ENCODE assay signal across 8 mouse cellular contexts in genomic region chr11:51823963-51824753, GRCm38 (mm10). TPM values are rescaled to one million over a fixed set of nuclear protein-coding genes. Genes with fewer than 3 reads are reported as not detected.
DNase-seq lines count a peak whose midpoint lies in the region; ATAC-seq and TF ChIP-seq lines count a peak whose summit lies in the region.

No protein-coding gene starts in this region.

- no peak for TF ChIP-seq CTCF in heart, postnatal 0 days (IDR thresholded peaks at IDR 0.05; ENCODE audit: low read depth)

- peak; percentile 37 to 46 for DNase-seq in adrenal gland, adult 18-20 months (ENCODE audit: low spot score in 2 of 2)
- no peak for DNase-seq in adrenal gland, postnatal 4 days (ENCODE audit: low spot score in 2 of 2)
- peak; percentile 37 for DNase-seq in ovary, postnatal 14 days (ENCODE audit: low spot score)
- no peak for DNase-seq in ovary, adult 18-20 months (ENCODE audit: low spot score)
- peak; percentile 26 for DNase-seq in heart, postnatal 0 days (ENCODE audit: low spot score)
- DNase-seq in lung, postnatal 36 days = peak; percentile 82
- DNase-seq in right cerebral cortex, postnatal 10 days (ENCODE audit: low spot score in 2 of 2) = no peak
- no peak for DNase-seq in Muller cell, postnatal 12 days (ENCODE audit: inconsistent ontology term)

- peaks cover 8% of the 10 kb centered on the region; the same call in 1 of the 2 replicates for H3K4me1 ChIP-seq in heart, postnatal 0 days (ENCODE audit: control insufficient read depth, insufficient read depth)

- peaks cover 18% of the 10 kb centered on the region for H3K36me3 ChIP-seq in heart, postnatal 0 days (replicated peaks; ENCODE audit: control insufficient read depth, insufficient read depth, low read length)

- no peaks in the 10 kb centered on the region for H3K9me3 ChIP-seq in heart, postnatal 0 days (replicated peaks; ENCODE audit: control insufficient read depth, low read length)

- WGBS in heart, postnatal 0 days = 61% methylated on average over 3 of the region's 3 CpGs

- H3K4me3 ChIP-seq in heart, postnatal 0 days (ENCODE audit: low read depth, low read length) = no peak overlapping the region

- H3K4me2 ChIP-seq in heart, postnatal 0 days (ENCODE audit: low read depth, low read length) = no peak overlapping the region

- H3K9ac ChIP-seq in heart, postnatal 0 days (replicated peaks; ENCODE audit: low read depth, low read length) = no peak overlapping the region

- no peak for TF ChIP-seq EP300 in heart, postnatal 0 days (IDR thresholded peaks at IDR 0.05; ENCODE audit: low read depth)

- no peaks in the 10 kb centered on the region for H3K27me3 ChIP-seq in heart, postnatal 0 days (ENCODE audit: control insufficient read depth, insufficient read depth, low read length)

- ATAC-seq in heart, postnatal 0 days (ENCODE audit: insufficient read depth, low read depth) = peak; percentile 49

- H3K27ac ChIP-seq in heart, postnatal 0 days (ENCODE audit: low read depth) = no peak overlapping the region

RNA-seq across cellular contexts. Expression of gene Jade2, which starts 33.3 kb away (rescaled TPM):
- total RNA-seq in adrenal gland, adult 18-20 months (2021) = 10 to 100 TPM; 19.2 to 19.7 TPM
- 10 to 100 TPM; 16.0 to 16.2 TPM for total RNA-seq in adrenal gland, postnatal 4 days (2021)
- 1.9 and 2.3 TPM in 2 replicates for total RNA-seq in heart, postnatal 0 days (2014; rRNA removed; ENCODE audit: low replicate concordance)
- polyA plus RNA-seq in heart, postnatal 0 days (2015; fragmentation: Nextera tagmentation; extraction: Ambion mirVana) = 0.60 and 0.72 TPM in 2 replicates

Comparison
In these comparisons a context has a peak if more than half of its experiments do, and no peak if none do; other contexts are left out.
1. DNase-seq: peak in adrenal gland, adult 18-20 months (2 of 2), ovary, postnatal 14 days (single experiment), heart, postnatal 0 days (single experiment) and lung, postnatal 36 days (single experiment); none in adrenal gland, postnatal 4 days (0 of 2), ovary, adult 18-20 months (single experiment), right cerebral cortex, postnatal 10 days (0 of 2) and Muller cell, postnatal 12 days (single experiment).